Mouse (Mus musculus) thymus, adult 2 months (tissue): ENCODE measurements around the gene Tap2.

Source experiments
- CTCF ChIP-seq: fragments of 200-500 bp; IDR thresholded peaks from 2 replicates; pipeline ENCODE4 v1.5.1; 2012; ENCODE audit warnings: mild to moderate bottlenecking, control low read depth, low read length, moderate library complexity, borderline replicate concordance; ENCODE audit not compliant: control insufficient read depth, poor library complexity, insufficient read depth; ENCODE audit errors: extremely low read depth
- POLR2A ChIP-seq: fragments of 200-500 bp; IDR thresholded peaks from 2 replicates; pipeline ENCODE4 v1.6.1; 2012; ENCODE audit warnings: mild to moderate bottlenecking, low read length, control low read depth, moderate library complexity; ENCODE audit not compliant: control insufficient read depth, poor library complexity, insufficient read depth; ENCODE audit errors: extremely low read depth

GRCm38 (mm10) chr17:34170487-34170876 lies 32.8 kb upstream of the Tap2 start:
- TF ChIP-seq CTCF (no peak), POLR2A (no peak)
